Mouse (Mus musculus) kidney, embryonic 16.5 days (tissue): ENCODE results near the gene Apol10b. TPM values are rescaled to one million over a fixed set of nuclear protein-coding genes. Genes with fewer than 3 reads are reported as not detected.
"Not testable (repeated sequence)": the region's sequence is repeated elsewhere in the genome, so short reads cannot be mapped to it uniquely, and the experiment has no call there.

Experiments
- ATAC-seq: fragments of 200-750 bp; cut with Nextera tagmentation; 2 replicates; pipeline ENCODE4 v1.8.0; 2017; ENCODE audit warnings: moderate TSS enrichment; ENCODE audit not compliant: low FRiP score, low TSS enrichment
- H3K27ac ChIP-seq: fragments of 300-500 bp; sonication (generic); 2 replicates; pipeline ENCODE4 v1.5.1; 2014; ENCODE audit warnings: low read length
- H3K27me3 ChIP-seq: fragments of 300-500 bp; sonication (generic); 2 replicates; pipeline ENCODE4 v1.6.1; 2014; ENCODE audit warnings: low read length, control low read depth, mixed read lengths; ENCODE audit not compliant: insufficient read depth
- H3K36me3 ChIP-seq: fragments of 300-500 bp; sonication (generic); 2 replicates; pipeline ENCODE4 v1.6.1; 2014; ENCODE audit warnings: low read length, control low read depth, mixed read lengths; ENCODE audit not compliant: insufficient read depth
- H3K4me1 ChIP-seq: fragments of 300-500 bp; sonication (generic); 2 replicates; pipeline ENCODE4 v1.6.1; 2014; ENCODE audit warnings: low read length, control low read depth, mixed read lengths; ENCODE audit not compliant: insufficient read depth
- H3K4me2 ChIP-seq: fragments of 300-500 bp; sonication (generic); replicated peaks from 2 replicates; pipeline ENCODE4 v1.6.1; 2014; ENCODE audit warnings: low read depth, low read length
- H3K4me3 ChIP-seq: fragments of 300-500 bp; sonication (generic); 2 replicates; pipeline ENCODE4 v1.5.1; 2014; ENCODE audit warnings: mild to moderate bottlenecking, low read length
- H3K9ac ChIP-seq: fragments of 300-500 bp; sonication (generic); replicated peaks from 2 replicates; pipeline ENCODE4 v1.6.1; 2014; ENCODE audit warnings: low read length
- H3K9me3 ChIP-seq: fragments of 300-500 bp; sonication (generic); 2 replicates; pipeline ENCODE4 v1.6.1; 2016; ENCODE audit warnings: low read length, control low read depth
- WGBS: fragments of 180-500 bp; shearing (Covaris S2); extraction: QIAGEN DNeasy Blood & Tissue Kit; methylation state at CpG from one replicate; pipeline ENCODE4 v1.1.7; 2014; 5-methylcytosine and 5-hydroxymethylcytosine counted together
- polyA plus RNA-seq: library from polyadenylated mRNA; unstranded; fragments of >200 nt; fragmentation: Nextera tagmentation; extraction: Ambion mirVana; gene quantifications from 2 replicates; pipeline ENCODE4 v1.2.1, GENCODE M21; 2015

Apol10b gene
- polyA plus RNA-seq, 1 experiment from 2014 or later, result 0.19 TPM

GRCm38 (mm10) chr15:77590881-77591280, 5.0 kb downstream of the Apol10b start:
- Histone ChIP-seq H3K27ac (no peak overlapping the region), H3K4me1 (no peaks in the 10 kb centered on the region), H3K4me2 (no peak overlapping the region), H3K36me3 (no peaks in the 10 kb centered on the region), H3K27me3 (no peaks in the 10 kb centered on the region), H3K9me3 (no peaks in the 10 kb centered on the region), H3K9ac (no peak overlapping the region), H3K4me3 (no peak overlapping the region)
- WGBS, result 66% methylated on average over 2 of the region's 2 CpGs
- ATAC-seq, result no peak

GRCm38 (mm10) chr15:77588981-77589380, 6.9 kb downstream of the Apol10b start:
- no peak overlapping the region for H3K4me2 ChIP-seq
- no peaks in the 10 kb centered on the region for H3K9me3 ChIP-seq
- H3K27ac ChIP-seq, result no peak overlapping the region
- ATAC-seq, result no peak
- no peaks in the 10 kb centered on the region for H3K27me3 ChIP-seq
- H3K4me1 ChIP-seq, result no peaks in the 10 kb centered on the region
- H3K36me3 ChIP-seq, result no peaks in the 10 kb centered on the region
- H3K4me3 ChIP-seq, result no peak overlapping the region
- H3K9ac ChIP-seq, result no peak overlapping the region

GRCm38 (mm10) chr15:77587026-77587425, 8.9 kb downstream of the Apol10b start:
- H3K4me3 ChIP-seq, result no peak overlapping the region
- no peak overlapping the region for H3K27ac ChIP-seq
- no peaks in the 10 kb centered on the region for H3K27me3 ChIP-seq
- H3K4me1 ChIP-seq, result no peaks in the 10 kb centered on the region
- peaks cover 5% of the 10 kb centered on the region; the same call in 1 of the 2 replicates for H3K9me3 ChIP-seq
- no peak overlapping the region for H3K9ac ChIP-seq
- H3K4me2 ChIP-seq, result no peak overlapping the region
- no peak for ATAC-seq
- H3K36me3 ChIP-seq, result no peaks in the 10 kb centered on the region

- 50% methylated on average over 1 of the region's 1 CpGs for WGBS
- Histone ChIP-seq H3K27me3 (no peaks in the 10 kb centered on the region), H3K27ac (no peak overlapping the region), H3K4me3 (no peak overlapping the region), H3K36me3 (no peaks in the 10 kb centered on the region), H3K4me1 (no peaks in the 10 kb centered on the region), H3K9ac (no peak overlapping the region), H3K9me3 (peaks cover 5% of the 10 kb centered on the region; the same call in 1 of the 2 replicates), H3K4me2 (no peak overlapping the region)
- ATAC-seq, result no peak
These were observed 14.2 kb downstream of the Apol10b start for GRCm38 (mm10) chr15:77581681-77582080.

- 91% methylated on average over 4 of the region's 4 CpGs for WGBS
- peaks cover 5% of the 10 kb centered on the region; the same call in 1 of the 2 replicates for H3K9me3 ChIP-seq
- ATAC-seq, result no peak
These were observed 16.6 kb downstream of the Apol10b start for GRCm38 (mm10) chr15:77579311-77579710.

GRCm38 (mm10) chr15:77578801-77579200, 17.1 kb downstream of the Apol10b start:
- Histone ChIP-seq H3K27me3 (no peaks in the 10 kb centered on the region), H3K9ac (no peak overlapping the region), H3K27ac (no peak overlapping the region), H3K4me1 (no peaks in the 10 kb centered on the region), H3K4me3 (no peak overlapping the region), H3K9me3 (peaks cover 5% of the 10 kb centered on the region; the same call in 1 of the 2 replicates), H3K36me3 (no peaks in the 10 kb centered on the region), H3K4me2 (no peak overlapping the region)
- ATAC-seq, result no peak
- 85% methylated on average over 2 of the region's 2 CpGs for WGBS

More at GRCm38 (mm10) chr15:77579311-77579710, 16.6 kb downstream of the Apol10b start:
- Histone ChIP-seq H3K4me1 (no peaks in the 10 kb centered on the region), H3K9ac (no peak overlapping the region), H3K27me3 (no peaks in the 10 kb centered on the region), H3K27ac (no peak overlapping the region), H3K4me2 (no peak overlapping the region), H3K36me3 (no peaks in the 10 kb centered on the region), H3K4me3 (no peak overlapping the region)

GRCm38 (mm10) chr15:77563219-77563618, 32.7 kb downstream of the Apol10b start:
- H3K27ac ChIP-seq, result no peak overlapping the region
- no peak for ATAC-seq

GRCm38 (mm10) chr15:77561792-77562191, 34.1 kb downstream of the Apol10b start, which contains the start of gene 1700025B11Rik:
Gene 1700025B11Rik, minus strand, starts transcription at chr15:77561892.
- no peak within 1 kb of the TSS for H3K4me2 ChIP-seq
- H3K9me3 ChIP-seq, result no peaks in the 10 kb centered on the region
- ATAC-seq, result no peak
- no peaks in the 10 kb centered on the region for H3K27me3 ChIP-seq
- no peak within 1 kb of the TSS for H3K9ac ChIP-seq
- no peak within 1 kb of the TSS for H3K27ac ChIP-seq
- no peaks in the 10 kb centered on the region for H3K36me3 ChIP-seq
- H3K4me3 ChIP-seq, result no peak within 1 kb of the TSS
- H3K4me1 ChIP-seq, result no peaks in the 10 kb centered on the region

More at GRCm38 (mm10) chr15:77563219-77563618, 32.7 kb downstream of the Apol10b start:
- Histone ChIP-seq H3K4me1 (no peaks in the 10 kb centered on the region), H3K27me3 (no peaks in the 10 kb centered on the region), H3K9ac (no peak overlapping the region), H3K4me3 (no peak overlapping the region), H3K36me3 (no peaks in the 10 kb centered on the region), H3K4me2 (no peak overlapping the region), H3K9me3 (no peaks in the 10 kb centered on the region)

- not testable (repeated sequence) for H3K27me3 ChIP-seq, H3K27ac ChIP-seq, H3K36me3 ChIP-seq, H3K9me3 ChIP-seq, H3K4me1 ChIP-seq, ATAC-seq, H3K4me2 ChIP-seq, H3K4me3 ChIP-seq, H3K9ac ChIP-seq
- WGBS, result 30% methylated on average over 1 of the region's 1 CpGs
These were observed 56.7 kb downstream of the Apol10b start for GRCm38 (mm10) chr15:77539221-77539620.
